Mouse (Mus musculus) WW6 (cell line): ENCODE measurements at regions not wholly inside any gene's neighbourhood (a gene's known extent, or its start where the extent isn't known, plus 50 kb on each side); places are given as distances from the start of the nearest gene placed in this dataset.
A peak's percentile ranks its signal among the peaks of the same experiment; 100 is the strongest.

Experiments used
- DNase-seq: peaks from one replicate; pipeline ENCODE4 v3.0.0-alpha.2; 2013; ENCODE audit warnings: low read depth, low spot score

- no peak for DNase-seq
Measured at GRCm38 (mm10) chr12:45437271-45437670, 362.8 kb upstream of the Stxbp6 start.

DNA sequence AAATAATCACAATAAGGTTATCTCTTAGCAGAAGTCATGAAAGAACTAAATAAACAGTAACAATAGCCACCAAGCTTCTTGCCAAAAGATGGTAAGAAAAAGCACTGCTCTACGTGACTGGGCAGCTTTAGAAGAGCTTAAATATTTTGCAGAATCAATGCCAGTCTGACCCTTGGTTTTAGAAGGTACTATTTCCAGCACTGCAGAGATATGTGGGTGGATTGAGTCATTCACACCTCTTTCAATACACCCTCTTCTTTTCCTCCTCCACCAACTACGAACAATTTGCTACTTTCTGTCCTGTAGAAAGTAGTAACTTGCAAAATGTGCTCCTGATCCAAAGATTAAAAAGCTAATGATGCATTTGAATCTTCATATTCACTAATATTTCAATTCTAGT, 324.9 kb upstream of the Stxbp6 start:
- DNase-seq: no peak

DNA sequence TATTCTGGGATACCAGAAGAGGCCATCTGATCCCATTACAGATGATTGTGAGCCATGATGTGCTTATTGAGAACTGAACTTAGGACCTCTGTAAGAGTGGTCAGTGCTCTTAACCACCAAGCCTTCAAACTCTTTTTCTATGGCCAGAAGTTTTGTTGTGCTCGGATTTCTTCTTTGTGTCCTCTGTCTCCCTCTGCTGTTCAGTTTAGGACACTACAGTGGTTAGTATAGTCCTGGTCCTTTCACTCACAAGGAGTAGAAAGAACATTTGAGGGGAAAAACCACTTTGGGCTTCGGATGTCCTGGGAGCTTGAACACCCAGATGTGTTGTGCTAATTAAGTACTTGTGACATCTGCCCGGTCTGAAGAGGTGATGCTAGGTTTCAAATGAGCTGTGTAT, 310.4 kb upstream of the Stxbp6 start:
- peak; percentile 33 for DNase-seq
